Mouse (Mus musculus) MEL-GATA-1-ER (cell line): ENCODE results near the gene Rb1.

Experiments
- DNase-seq: peaks from one replicate; pipeline ENCODE4 v3.0.0-alpha.2; 2012; ENCODE audit warnings: low read depth; ENCODE audit errors: extremely low read depth

Rb1 gene

DNA sequence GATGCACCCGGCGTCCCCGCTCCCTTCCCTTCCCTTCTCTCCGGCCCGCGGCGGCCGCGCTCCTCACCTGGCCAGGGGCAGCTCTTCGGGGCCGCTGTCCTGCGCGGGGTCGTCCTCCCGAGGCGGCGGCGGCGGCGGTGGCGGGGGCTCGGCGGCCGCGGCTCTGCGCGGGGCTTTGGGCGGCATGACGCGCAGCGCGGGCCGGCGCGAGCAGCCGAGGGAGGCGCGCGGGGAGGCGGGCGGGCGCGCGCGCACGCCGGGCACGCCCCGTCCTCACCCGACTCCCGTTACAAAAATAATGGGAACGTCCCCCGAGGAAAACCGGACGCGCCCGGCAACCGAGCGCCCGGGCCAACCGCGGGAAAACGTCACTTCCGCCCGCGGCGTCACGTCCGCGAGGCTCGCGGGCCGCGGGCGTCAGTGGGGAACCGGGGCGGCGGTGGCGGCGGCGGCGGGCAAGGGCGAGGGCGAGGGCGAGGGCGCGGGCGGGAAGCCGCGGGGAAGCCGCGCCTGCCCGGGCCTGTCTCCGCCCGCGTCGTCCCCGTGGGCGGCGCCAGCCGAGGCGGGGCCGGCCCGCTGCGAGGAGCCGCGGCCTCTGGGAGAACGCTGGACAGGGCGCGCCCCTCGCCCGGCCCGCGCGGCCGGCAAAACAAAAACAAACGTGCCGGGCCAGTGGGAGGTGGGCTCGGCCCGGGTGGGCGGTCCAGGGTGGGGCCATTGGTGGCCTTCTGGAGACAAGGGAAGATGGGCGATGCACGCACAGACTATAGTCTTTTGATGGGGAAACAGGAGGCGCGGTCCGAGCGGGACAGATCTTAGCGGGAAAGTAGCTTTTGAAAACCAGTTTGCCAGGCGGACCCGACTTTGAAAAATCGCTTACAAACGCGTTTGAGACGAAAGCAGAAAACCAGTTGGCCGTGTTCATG, at the start of gene Rb1:
Rb1 (minus strand) TSS at position 367 of the 926 bp plus-strand sequence.
- peak; percentile 53 for DNase-seq

DNA sequence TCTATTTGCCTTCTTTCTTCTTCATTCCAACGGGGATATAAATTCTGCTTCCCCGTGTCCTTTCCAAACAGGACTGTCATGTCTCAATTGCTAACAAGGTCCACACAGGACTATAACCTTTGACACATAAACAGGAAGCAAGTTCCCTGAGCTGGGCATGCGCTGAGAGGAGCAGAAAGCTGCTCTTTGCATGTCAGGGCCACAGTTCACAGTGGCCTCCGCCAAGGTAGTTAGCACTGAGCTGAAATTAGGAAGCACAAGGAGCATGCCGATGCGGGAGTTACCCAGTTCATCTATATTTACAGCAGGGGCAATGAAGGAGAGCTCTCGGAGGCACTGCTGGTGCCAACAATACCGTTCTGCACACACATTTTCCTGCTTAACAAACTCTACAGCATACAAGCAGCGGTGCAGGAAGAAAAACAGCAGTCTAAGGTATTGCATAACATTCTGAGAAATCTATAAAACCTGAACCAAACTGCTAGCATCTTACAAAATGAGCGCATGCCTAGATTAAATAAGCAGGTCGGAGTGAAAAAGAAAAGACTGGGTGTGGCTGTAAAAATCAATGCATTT, 48.8 kb upstream of the Rb1 start:
- DNase-seq = no peak

DNA sequence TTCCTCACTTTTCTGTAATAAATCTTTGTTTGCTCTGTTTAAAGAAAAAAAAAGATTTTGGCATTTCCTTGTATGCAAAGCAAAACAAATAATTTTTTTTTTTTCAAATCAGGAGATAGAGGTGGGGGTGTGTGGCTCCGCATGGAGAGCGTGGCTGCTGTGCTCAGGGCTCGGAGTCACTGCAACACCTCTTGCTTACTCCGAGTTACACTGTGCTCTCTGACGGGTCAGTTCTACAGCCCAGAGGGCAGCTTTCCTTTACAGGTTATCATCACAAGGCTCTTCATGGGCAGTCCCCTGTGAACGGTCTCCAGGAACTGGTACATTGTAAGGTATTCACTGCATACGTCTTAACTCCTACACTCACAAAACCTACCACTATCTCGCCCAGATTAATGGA, 48.0 kb upstream of the Rb1 start:
- no peak for DNase-seq

DNA sequence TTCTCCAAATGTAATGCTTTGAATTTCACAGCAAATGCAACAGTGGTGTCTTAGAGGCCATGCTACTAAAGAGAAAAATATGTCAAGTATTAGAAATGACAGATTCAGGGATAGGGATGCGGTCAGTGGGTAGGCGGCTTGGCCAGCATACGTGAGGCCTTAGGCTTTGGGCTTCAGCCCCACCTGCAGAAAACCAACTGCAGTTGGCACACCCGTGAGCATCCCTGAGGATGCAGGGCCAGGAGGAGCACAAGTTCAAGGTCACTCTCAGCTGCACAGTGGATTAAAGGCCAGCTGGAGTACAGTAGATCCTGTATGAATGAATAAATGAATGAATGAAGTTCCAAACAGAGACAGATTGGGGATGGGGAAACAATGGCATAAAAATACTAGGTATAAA, 47.4 kb upstream of the Rb1 start:
- no peak for DNase-seq

DNA sequence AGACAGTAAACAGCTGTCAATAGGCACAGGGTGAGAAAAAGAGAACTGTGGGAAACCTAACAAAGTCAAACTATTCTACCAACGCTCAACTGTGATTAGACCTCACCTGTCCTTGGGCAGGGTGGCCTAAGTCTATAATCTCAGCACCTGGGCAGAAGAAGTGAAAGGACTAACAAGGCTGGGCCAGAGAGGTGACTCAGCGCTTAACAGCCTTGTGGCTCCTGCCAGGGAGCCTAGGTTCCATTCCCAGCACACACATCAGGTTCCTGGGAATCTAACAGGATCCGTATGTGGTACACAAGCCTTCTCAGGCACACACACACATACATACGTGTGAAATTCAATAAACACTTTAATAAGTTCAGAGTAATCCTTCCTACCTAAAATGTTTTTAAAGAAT, 46.0 kb upstream of the Rb1 start:
- no peak for DNase-seq

DNA sequence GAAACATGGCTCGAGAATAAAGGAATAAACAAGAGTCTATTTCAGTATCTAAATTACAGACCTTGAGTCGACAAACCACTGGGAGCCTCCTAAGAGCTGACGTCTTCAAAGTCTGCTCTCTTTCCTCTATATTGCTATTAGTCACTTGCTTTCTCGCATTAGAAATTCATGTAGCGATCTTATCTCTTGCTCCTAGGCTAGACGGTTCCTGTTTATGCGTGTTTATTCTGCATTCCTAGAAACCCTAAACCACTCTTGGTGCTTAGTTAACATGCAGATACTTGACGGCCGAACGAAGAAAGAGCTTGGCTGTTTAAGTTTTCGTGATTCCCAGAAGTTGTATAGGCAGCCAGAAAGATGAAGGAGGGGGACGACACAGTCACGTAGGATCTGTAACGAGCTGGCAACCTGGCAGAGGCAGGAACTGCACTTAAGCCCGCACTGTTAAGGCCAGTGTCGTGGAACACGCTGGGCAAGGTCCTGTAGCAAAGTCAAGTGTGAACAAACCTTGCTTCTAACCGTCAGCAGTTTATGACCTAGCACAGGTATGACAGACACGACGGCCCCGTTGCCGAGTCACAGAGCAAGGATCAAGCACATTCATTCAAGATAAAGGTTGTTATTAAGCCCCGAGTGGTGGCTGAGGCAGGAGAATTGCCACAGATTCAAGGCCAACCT, 45.2 kb upstream of the Rb1 start:
- peak; percentile 49 for DNase-seq

DNA sequence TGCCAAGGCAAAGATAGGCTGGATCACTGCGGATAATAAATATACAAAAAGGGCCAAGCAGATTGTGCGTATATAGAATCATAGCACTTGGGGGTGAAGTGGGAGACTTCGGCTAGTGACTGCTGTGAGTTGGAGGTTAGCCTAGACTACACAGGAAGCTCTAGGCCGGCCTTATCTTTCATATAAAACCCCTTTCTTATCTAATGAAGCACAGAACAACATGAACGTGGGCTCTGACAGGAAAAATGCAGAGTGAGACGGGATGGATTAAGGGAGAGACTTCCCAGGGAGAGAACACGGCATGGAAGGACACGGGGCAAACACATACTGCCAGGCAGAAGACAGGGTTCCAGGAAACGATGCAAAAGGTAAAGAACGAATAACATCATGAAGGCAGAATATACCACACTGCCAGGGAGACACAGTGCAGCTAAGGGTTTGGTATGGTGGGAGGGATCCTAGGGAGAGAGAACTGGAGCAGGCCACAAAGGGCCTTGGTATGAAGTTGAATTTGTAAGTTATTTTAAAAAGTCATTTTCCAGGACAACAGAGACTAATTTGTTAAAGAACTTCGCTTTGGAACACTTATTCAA, 44.6 kb upstream of the Rb1 start:
- DNase-seq = peak; percentile 32

DNA sequence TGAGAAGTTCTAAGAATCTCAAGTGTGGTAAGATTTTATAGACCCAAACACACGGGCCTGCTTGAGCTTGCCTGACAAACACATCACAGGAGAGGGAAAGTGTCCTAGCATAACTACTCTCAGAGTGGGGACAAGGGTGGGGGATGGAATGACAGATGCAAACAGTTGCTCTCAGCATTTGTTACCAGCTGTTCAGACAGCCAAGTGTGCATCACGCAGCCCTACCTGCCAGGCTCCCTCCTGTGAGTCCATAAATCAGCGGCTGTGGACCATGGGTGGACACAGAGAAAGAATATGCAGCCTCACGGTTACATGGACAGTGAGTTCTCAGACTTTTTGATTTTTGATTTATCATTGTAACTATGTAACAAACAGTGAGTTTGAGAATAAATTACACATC, 44.0 kb upstream of the Rb1 start:
- no peak for DNase-seq

DNA sequence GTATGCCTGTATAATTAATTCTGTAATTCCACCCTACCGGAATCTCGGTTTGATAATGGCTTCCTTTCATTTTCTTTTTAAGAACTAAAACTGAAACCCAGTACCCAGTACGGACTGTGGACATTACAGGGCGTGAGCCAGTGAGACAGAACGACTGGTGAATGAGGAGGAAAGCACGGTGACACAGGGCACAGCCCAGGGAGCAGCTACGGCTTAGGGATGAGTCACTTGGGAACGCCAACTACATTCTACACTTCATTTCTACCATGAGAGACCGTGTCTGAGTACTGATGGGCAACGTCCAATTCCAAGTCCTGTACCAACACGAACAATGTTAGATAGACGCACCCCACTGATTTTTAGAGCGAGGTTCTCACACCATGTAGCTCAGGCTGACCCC, 43.3 kb upstream of the Rb1 start:
- no peak for DNase-seq

DNA sequence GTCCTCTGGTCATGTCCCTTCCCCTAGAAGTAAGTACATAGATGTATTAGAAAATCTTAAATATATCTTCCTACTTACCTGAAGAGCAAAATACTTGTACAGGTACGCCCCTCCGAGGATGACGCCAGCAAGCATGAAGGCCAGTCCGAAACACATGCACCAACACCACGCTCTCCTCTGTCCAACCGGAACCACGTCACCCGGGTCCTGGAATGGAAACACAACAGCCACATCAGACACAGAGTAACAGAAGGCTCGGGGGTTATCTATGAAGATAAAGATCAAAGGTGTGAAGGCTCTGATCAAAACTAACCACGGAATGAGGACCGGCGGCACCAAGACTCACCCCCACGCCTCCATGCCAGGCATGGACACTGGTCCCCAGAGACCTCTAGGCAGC, 42.6 kb upstream of the Rb1 start:
- DNase-seq = no peak

DNA sequence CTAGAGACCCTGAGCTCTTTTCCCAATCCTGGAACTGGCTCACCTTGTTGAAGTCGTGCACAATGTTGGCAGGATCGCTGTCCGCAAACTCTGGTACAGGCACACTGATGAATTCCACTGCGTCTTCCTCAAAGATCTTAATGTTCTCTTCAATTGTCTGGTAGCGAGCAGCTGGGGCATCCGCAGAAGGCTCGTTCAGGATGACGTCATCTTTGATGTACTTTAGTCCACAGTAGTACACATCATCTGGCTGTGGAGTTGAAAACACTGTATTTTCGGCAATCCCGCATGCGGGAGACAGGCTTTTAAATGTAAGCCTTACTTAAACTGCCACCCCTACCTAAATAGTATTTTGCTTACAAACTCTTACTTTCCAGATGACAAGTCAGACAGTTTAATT, 40.7 kb upstream of the Rb1 start:
- DNase-seq = no peak

DNA sequence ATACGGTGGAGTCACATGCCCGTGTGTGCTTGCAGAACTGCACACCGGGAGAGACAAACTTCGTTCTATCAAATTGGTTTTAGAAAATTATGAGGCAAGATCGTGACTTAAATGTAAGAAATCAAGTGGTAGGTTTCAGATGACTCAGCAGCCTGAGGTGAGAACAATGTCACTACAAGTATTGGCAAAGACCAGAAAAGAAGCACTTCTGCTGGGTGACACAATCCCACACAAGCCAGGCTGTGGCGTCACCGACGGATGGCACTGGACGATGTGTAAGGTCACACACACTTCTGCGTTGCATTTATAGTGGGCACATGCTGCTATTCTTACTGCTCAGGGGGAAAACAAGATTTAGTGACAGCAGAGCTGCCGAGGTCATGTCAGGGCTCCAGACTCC, 38.2 kb upstream of the Rb1 start:
- DNase-seq = no peak

DNA sequence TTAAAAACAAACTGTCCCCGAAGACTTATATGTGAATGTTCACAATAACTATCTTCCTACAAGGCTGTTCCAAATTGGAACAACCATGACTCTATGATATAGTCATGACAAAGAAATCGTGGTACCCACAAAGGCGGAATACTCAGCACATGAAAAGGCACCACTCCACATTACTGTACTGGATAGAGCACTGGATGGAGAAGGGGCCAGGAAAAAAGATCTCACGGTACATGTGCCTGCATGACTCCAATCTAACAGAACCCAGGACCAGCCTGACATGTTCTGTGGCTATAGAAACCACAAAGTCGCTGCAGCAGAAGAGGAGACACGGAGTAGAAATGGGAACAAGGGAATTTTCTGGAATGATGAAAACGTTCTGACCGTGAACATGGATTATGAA, 29.1 kb upstream of the Rb1 start:
- DNase-seq = no peak

DNA sequence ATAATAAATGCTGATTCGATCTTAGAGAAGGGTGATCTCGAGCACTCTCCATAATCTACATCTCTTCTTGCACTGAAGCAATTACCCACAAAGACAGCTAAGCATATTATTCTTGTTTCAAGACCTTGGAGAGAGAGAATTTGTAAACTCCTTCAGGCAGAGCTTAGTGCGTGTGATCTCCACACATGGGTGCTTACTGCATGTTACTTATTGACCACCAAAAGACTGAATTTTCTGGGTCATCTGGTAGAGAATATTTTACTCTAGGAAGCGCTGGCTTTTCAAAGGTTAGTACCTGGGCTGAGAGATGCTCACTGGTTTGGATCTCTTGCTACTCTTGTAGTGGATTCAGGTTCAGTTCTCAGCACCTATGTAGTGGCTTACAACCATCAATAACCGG, 25.5 kb upstream of the Rb1 start:
- no peak for DNase-seq

DNA sequence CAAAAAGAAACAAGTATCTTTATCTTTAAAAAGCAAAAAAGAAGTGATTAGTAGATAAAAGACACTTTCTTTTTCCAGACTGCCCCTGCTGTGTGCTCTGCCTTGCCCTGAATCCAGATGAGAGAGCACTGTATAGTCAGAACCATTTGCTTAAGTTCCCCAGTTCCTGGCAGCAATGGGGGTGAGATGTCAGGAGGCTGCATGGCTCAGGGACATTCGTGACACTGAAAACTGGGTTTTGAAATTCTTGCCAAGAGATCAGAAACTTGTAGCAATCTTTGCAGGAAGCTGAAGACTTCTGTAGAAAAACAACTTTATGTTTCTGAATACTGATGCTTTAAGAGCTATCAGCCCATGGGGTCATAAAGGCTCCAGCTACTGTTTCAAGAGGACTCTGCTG, 24.4 kb upstream of the Rb1 start:
- no peak for DNase-seq

DNA sequence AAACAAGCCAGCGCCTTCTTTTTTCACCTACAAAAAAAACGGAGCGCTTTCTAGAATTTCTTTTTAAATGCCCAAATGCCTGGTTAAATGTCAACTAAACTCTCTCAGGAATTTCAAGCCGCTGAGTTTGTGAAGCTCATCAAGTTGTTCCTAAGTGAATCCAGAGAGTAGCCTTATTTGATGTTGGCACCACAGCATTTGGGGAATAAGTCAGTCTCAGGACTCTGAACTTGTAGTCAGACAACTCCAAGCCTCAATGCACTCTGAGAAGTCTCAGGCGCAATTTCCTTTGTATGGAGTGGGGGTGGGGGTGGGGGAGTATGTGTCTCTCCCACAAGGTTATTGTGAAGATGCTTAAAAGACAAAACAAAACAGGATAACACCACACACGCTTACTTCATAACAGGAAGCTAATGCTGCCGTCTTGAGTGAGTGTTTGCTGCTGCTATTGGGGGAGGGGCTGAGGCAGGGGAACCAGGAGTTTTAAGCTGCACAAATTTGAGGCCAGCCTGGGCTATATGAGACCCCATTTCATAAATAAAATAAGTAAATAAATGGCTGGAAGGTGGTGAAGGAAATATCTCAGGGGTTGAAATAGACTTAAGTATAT, 23.5 kb upstream of the Rb1 start:
- no peak for DNase-seq

DNA sequence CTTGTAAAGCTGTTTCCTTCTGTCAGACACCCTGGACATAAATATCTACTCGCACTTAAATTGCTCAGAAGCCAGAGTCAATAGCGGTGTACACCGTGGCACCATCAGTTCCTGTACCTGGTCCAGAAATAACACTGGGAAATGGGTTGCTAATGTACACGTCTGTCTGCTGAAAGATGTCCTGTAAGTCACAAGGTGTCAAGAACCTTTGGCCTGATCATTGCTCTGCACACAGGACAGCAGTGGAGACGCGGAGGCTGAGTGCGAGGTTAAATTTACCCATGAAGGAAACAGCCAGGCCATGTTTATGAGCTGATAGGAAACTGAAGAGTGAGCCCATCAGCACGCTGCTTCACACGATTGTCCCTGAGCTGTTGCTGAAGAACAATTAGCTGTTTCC, 21.7 kb upstream of the Rb1 start:
- DNase-seq = no peak

DNA sequence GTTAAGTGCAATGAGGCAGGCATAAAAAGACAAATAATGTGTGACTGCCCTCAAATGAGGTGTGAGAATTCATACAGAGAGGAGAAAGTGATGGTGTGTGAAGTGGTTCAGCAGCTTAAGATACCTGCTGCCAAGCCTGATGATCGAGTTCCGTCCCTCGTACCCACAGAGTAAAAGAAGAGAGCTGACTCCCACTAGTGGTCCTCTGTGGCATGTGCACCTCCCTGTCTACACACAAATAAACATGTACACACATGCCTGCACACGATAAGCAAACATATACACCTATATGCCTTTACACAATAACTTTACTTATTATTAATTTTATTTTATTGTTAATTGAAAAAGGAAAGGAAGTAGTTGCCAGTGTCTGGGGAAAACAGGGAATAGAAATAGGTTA, 20.0 kb upstream of the Rb1 start:
- DNase-seq = no peak

DNA sequence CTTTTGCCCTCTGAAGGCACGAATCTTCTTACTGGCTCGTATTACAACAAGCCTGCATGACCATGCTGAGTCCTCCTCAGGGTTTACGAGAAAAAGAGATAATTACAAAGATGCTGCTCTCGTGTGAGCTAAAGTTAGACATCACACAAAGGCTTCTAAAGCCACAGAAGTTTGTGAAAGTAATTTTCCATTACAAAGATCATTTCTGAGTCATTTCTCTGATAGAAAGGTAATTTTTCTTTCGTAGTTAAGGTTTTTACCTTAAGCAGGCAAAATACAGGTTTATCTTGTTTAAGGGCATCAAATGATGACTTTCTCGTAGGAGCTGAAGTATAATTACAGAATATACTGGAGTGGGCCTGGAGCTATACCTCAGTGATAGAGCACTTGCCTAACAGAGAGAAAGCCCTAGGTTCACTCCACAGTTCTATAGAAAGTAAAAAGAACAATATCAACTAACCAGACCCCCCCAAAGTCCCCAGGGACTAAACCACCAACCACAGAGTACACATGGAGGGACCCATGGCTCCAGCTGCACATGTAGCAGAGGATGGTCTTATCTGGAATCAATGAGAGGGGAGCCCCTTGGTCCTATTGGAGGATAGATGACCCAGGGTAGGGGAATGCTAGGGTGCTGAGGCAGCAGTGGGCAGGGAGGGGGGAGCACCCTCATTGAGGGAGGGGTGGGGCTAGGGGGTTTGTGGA, 14.6 kb upstream of the Rb1 start:
- DNase-seq = no peak

DNA sequence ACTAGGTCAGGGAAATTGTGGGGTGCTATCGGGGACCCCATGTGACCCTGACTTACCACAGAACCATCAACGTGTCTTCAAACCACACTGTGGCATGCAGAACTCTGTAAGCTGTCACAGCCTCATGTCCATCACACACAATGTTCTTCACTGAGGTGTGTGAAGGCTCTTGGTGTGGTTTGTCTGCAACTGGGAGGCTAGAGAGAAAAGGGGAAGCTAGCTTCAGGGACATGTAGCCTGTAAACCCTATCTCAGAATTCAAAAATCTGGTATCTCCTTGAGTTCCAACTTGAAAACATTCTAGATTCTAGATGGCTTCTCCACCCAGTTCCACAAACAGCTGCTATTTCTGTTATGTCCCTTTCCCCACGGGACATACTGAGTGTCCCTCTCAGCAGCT, 14.0 kb upstream of the Rb1 start:
- DNase-seq = peak; percentile 33
